ENCODE assay signal across 11 mouse cellular contexts in the genomic region with DNA sequence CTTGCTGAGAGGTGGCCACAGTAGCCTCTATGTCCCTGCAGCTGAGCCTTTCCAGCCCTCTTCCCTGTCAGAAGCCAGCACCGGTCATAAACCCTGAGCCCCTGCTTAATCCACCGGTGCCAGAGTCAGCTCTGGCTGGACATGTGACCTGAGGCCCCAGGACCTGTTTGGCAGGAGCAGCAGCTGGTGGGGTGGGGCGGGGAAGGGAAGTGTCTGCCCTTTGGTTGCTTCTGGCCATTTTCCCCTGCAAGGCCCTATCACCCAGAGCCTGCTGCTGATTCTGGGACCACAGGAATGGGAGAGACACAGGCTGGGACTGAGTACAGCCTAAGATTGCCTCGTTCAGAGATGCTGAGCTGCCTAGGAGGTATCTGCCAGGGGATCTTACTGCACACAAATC.
DNase-seq lines count a peak whose midpoint lies in the region; TF ChIP-seq lines count a peak whose summit lies in the region.
"Had no signal": no experiment of that assay in that cellular context is flagged by ENCODE, and none has a peak within 500 bp of the region (broad histone marks: within the 10 kb centered on the region; RNA-seq: fewer than 3 reads in every experiment).

No protein-coding gene starts in this region.

- no peak for TF ChIP-seq POLR2A in cerebellum, adult 2 months (IDR thresholded peaks at IDR 0.05; ENCODE audit: borderline replicate concordance, insufficient read depth, low read length)

- WGBS in cerebellum, adult 2 months: 14% methylated on average over 4 of the region's 4 CpGs

- peak overlapping the region; percentile 17 for H3K27ac ChIP-seq in cerebellum, adult 2 months (ENCODE audit: insufficient read depth, low read length)
- H3K27ac ChIP-seq: liver, embryonic 14.5 days had no signal

- DNase-seq in cerebellum, adult 2 months: peak; percentile 43 to 54
- DNase-seq in cerebellum, adult 9-10 months: no peak
- DNase-seq in retina, postnatal 1 day: peak; percentile 65
- no peak for DNase-seq in retina, embryonic 14.5 days (ENCODE audit: low spot score)
- peak; percentile 65 to 83 for DNase-seq in kidney, adult 8-10 months
- DNase-seq in urinary bladder, postnatal 25 days (ENCODE audit: low spot score): peak; percentile 43
- no peak for DNase-seq in layer of hippocampus, adult 9-10 months (ENCODE audit: low spot score)
- DNase-seq in spleen, postnatal 4 days (ENCODE audit: low spot score in 2 of 2): no peak
- DNase-seq: cerebellum, adult 11 months; gastrocnemius, postnatal 36 days had no signal

- H3K27me3 ChIP-seq in cerebellum, adult 2 months (ENCODE audit: control insufficient read depth, insufficient read depth, low read length): no peaks in the 10 kb centered on the region

- no peak for TF ChIP-seq CTCF in cerebellum, adult 2 months (IDR thresholded peaks at IDR 0.05; ENCODE audit: borderline replicate concordance, insufficient read depth, low read depth, low read length)

- peaks cover 66% of the 10 kb centered on the region for H3K4me1 ChIP-seq in cerebellum, adult 2 months (ENCODE audit: control insufficient read depth, insufficient read depth, low read length)

- H3K4me3 ChIP-seq in cerebellum, adult 2 months (replicated peaks; ENCODE audit: insufficient read depth, low read depth, low read length): no peak overlapping the region

Comparison
In these comparisons a context has a peak if more than half of its experiments do, and no peak if none do; other contexts are left out.
1. DNase-seq: peak in cerebellum, adult 2 months (2 of 2), retina, postnatal 1 day (single experiment), kidney, adult 8-10 months (2 of 2) and urinary bladder, postnatal 25 days (single experiment); none in cerebellum, adult 9-10 months (single experiment), retina, embryonic 14.5 days (single experiment), layer of hippocampus, adult 9-10 months (single experiment) and spleen, postnatal 4 days (0 of 2).